Mouse (Mus musculus) cerebellum, postnatal 25 days (tissue): ENCODE results near the gene Kmo.

Source experiments
- DNase-seq, 2 experiments: peaks; one replicate each; pipeline ENCODE4 v3.0.0; 2021; ENCODE audit warnings: mixed read lengths in 2 of 2

The Kmo gene

GRCm38 (mm10) chr1:175699375-175699774, 79.2 kb downstream of the Kmo start:
- DNase-seq = no peak

DNA sequence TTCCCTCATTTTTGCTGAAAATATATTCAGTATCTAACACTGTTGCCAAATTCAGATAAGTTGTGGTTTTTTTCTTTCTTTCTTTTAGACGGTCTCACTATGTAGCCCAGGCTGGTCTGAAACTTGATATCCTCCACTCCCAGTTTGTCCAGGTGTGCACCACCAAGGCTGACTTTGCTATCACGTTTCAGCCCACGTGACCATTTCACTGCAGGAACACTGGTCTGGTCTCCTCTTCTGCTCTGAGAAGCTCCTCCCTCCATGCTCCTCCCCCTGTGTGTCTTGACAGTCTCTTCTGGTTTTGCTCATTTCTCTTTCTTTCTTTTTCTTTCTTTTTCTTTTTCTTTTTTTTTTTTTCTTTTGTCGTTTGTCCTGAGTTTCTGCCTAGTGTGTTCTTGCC, 79.6 kb downstream of the Kmo start:
- DNase-seq = no peak

GRCm38 (mm10) chr1:175701145-175701544, 81.0 kb downstream of the Kmo start:
- no peak for DNase-seq

DNA sequence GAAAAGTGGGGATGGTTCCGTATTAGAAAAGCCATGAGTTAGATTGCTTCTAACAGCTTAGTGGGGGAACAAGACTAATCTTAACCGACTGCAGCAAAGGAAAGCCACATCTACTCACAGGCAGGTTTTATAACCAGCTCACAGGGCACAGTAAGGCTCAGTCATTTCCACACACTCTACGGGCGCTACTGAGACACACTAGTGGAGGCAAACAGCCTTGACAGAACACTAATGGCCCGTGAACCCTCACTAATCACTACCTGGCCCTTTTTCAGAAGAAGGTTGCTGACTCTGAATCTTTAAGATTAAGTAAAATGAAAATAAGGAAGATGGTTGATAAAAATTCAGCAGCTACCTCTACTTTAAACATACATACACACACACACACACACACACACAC, 87.4 kb downstream of the Kmo start:
- DNase-seq = no peak

DNA sequence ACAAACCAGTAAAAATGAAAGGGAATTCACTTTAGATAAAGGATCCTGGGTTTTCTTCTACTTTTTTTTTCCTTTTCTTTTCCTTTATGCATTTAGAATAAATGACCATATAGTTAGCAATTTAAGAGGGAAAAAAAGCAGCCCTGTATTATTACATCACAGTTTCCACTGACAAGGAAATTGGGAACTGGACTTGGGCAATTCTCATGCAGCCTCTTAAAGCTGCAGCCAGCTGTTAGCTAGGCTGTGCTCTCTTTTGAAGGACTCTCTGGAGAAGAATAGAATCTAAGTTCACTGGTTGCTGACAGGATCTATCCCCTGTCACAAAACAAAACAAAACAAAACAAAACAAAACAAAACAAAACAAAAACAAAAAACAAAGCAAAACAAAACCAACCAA, 87.8 kb downstream of the Kmo start:
- DNase-seq = no peak
